Mouse (Mus musculus): ENCODE results near the gene Abcb11. TPM values are rescaled to one million over a fixed set of nuclear protein-coding genes. Genes with fewer than 3 reads are reported as not detected.

The Abcb11 gene
- polyA plus RNA-seq (2012; rRNA removed) = 0.01 TPM in 1 of 2 replicates, not detected in the other
- not detected in 2 replicates for polyA plus RNA-seq (2014; fragmentation: Nextera tagmentation; extraction: Ambion mirVana)

GRCm38 (mm10) chr2:69342496-69343221 is at the start of gene Abcb11:
Gene Abcb11 (minus strand): TSS chr2:69342616.
- 86% methylated on average over 9 of the region's 9 CpGs for WGBS
- DNase-seq (ENCODE audit: low spot score) = no peak
- H3K9me3 ChIP-seq (ENCODE audit: control insufficient read depth, low read length) = no peaks in the 10 kb centered on the region
- no peak within 1 kb of the TSS for H3K4me2 ChIP-seq (replicated peaks; ENCODE audit: low read depth, low read length, severe bottlenecking)
- H3K4me3 ChIP-seq (replicated peaks; ENCODE audit: low read length) = no peak within 1 kb of the TSS
- no peak for TF ChIP-seq POLR2A (IDR thresholded peaks at IDR 0.05; ENCODE audit: borderline replicate concordance, extremely low read depth, insufficient read depth, insufficient read length)
- H3K9ac ChIP-seq (ENCODE audit: low read depth, low read length, severe bottlenecking) = no peak within 1 kb of the TSS
- H3K4me1 ChIP-seq (ENCODE audit: control insufficient read depth, insufficient read depth, low read length) = no peaks in the 10 kb centered on the region
- H3K36me3 ChIP-seq (ENCODE audit: control insufficient read depth, insufficient read depth, low read length) = no peaks in the 10 kb centered on the region
- no peaks in the 10 kb centered on the region for H3K27me3 ChIP-seq (ENCODE audit: control insufficient read depth, insufficient read depth, low read length)
- no peak within 1 kb of the TSS for H3K27ac ChIP-seq (replicated peaks; ENCODE audit: low read depth, low read length)
- ATAC-seq (ENCODE audit: low FRiP score, low read depth) = no peak

- Histone ChIP-seq H3K36me3 (ENCODE audit: control insufficient read depth, insufficient read depth, low read length) (no peaks in the 10 kb centered on the region), H3K9me3 (ENCODE audit: control insufficient read depth, low read length) (no peaks in the 10 kb centered on the region), H3K4me3 (replicated peaks; ENCODE audit: low read length) (no peak overlapping the region), H3K9ac (ENCODE audit: low read depth, low read length, severe bottlenecking) (no peak overlapping the region), H3K27me3 (ENCODE audit: control insufficient read depth, insufficient read depth, low read length) (no peaks in the 10 kb centered on the region), H3K4me2 (replicated peaks; ENCODE audit: low read depth, low read length, severe bottlenecking) (no peak overlapping the region), H3K27ac (replicated peaks; ENCODE audit: low read depth, low read length) (no peak overlapping the region), H3K4me1 (ENCODE audit: control insufficient read depth, insufficient read depth, low read length) (no peaks in the 10 kb centered on the region)
- no peak for ATAC-seq (ENCODE audit: low FRiP score, low read depth)
- no peak for DNase-seq (ENCODE audit: low spot score)
- TF ChIP-seq POLR2A (IDR thresholded peaks at IDR 0.05; ENCODE audit: borderline replicate concordance, extremely low read depth, insufficient read depth, insufficient read length) = no peak
- 87% methylated on average over 3 of the region's 3 CpGs for WGBS
Measured at GRCm38 (mm10) chr2:69386118-69386871, 43.9 kb upstream of the Abcb11 start.

- DNase-seq (ENCODE audit: low spot score) = no peak
- no peak overlapping the region for H3K9ac ChIP-seq (ENCODE audit: low read depth, low read length, severe bottlenecking)
- 88% methylated on average over 5 of the region's 5 CpGs for WGBS
- H3K27me3 ChIP-seq (ENCODE audit: control insufficient read depth, insufficient read depth, low read length) = no peaks in the 10 kb centered on the region
- no peak overlapping the region for H3K4me2 ChIP-seq (replicated peaks; ENCODE audit: low read depth, low read length, severe bottlenecking)
- no peak overlapping the region for H3K27ac ChIP-seq (replicated peaks; ENCODE audit: low read depth, low read length)
- no peaks in the 10 kb centered on the region for H3K9me3 ChIP-seq (ENCODE audit: control insufficient read depth, low read length)
- no peaks in the 10 kb centered on the region for H3K36me3 ChIP-seq (ENCODE audit: control insufficient read depth, insufficient read depth, low read length)
- no peak overlapping the region for H3K4me3 ChIP-seq (replicated peaks; ENCODE audit: low read length)
- 0 out of 2 replicates have a peak, but pooled peaks cover 5% of the 10 kb centered on the region for H3K4me1 ChIP-seq (ENCODE audit: control insufficient read depth, insufficient read depth, low read length)
- ATAC-seq (ENCODE audit: low FRiP score, low read depth) = no peak
- no peak for TF ChIP-seq POLR2A (IDR thresholded peaks at IDR 0.05; ENCODE audit: borderline replicate concordance, extremely low read depth, insufficient read depth, insufficient read length)
Measured at GRCm38 (mm10) chr2:69382838-69383237, 40.4 kb upstream of the Abcb11 start.

- Histone ChIP-seq H3K4me2 (replicated peaks; ENCODE audit: low read depth, low read length, severe bottlenecking) (no peak overlapping the region), H3K36me3 (ENCODE audit: control insufficient read depth, insufficient read depth, low read length) (no peaks in the 10 kb centered on the region), H3K27me3 (ENCODE audit: control insufficient read depth, insufficient read depth, low read length) (no peaks in the 10 kb centered on the region), H3K4me3 (replicated peaks; ENCODE audit: low read length) (no peak overlapping the region), H3K9me3 (ENCODE audit: control insufficient read depth, low read length) (no peaks in the 10 kb centered on the region), H3K4me1 (ENCODE audit: control insufficient read depth, insufficient read depth, low read length) (0 out of 2 replicates have a peak, but pooled peaks cover 5% of the 10 kb centered on the region), H3K9ac (ENCODE audit: low read depth, low read length, severe bottlenecking) (no peak overlapping the region), H3K27ac (replicated peaks; ENCODE audit: low read depth, low read length) (no peak overlapping the region)
- no peak for TF ChIP-seq POLR2A (IDR thresholded peaks at IDR 0.05; ENCODE audit: borderline replicate concordance, extremely low read depth, insufficient read depth, insufficient read length)
- WGBS = 39% methylated on average over 8 of the region's 8 CpGs
- DNase-seq (ENCODE audit: low spot score) (no peak), ATAC-seq (ENCODE audit: low FRiP score, low read depth) (no peak)
Measured at GRCm38 (mm10) chr2:69381740-69382139, 39.3 kb upstream of the Abcb11 start.

- Histone ChIP-seq H3K4me2 (replicated peaks; ENCODE audit: low read depth, low read length, severe bottlenecking) (no peak within 1 kb of the TSS), H3K27me3 (ENCODE audit: control insufficient read depth, insufficient read depth, low read length) (no peaks in the 10 kb centered on the region), H3K36me3 (ENCODE audit: control insufficient read depth, insufficient read depth, low read length) (no peaks in the 10 kb centered on the region), H3K4me1 (ENCODE audit: control insufficient read depth, insufficient read depth, low read length) (0 out of 2 replicates have a peak, but pooled peaks cover 5% of the 10 kb centered on the region), H3K27ac (replicated peaks; ENCODE audit: low read depth, low read length) (no peak within 1 kb of the TSS), H3K4me3 (replicated peaks; ENCODE audit: low read length) (no peak within 1 kb of the TSS), H3K9me3 (ENCODE audit: control insufficient read depth, low read length) (no peaks in the 10 kb centered on the region), H3K9ac (ENCODE audit: low read depth, low read length, severe bottlenecking) (no peak within 1 kb of the TSS)
- no peak for TF ChIP-seq POLR2A (IDR thresholded peaks at IDR 0.05; ENCODE audit: borderline replicate concordance, extremely low read depth, insufficient read depth, insufficient read length)
- no peak for DNase-seq (ENCODE audit: low spot score)
- no peak for ATAC-seq (ENCODE audit: low FRiP score, low read depth)
- 63% methylated on average over 13 of the region's 13 CpGs for WGBS
Measured at GRCm38 (mm10) chr2:69380281-69380680, 37.9 kb upstream of the Abcb11 start, which contains the start of gene Dhrs9. Gene Dhrs9 (plus strand): TSS chr2:69380445.

All from limb, embryonic 14.5 days (tissue).